Mouse (Mus musculus) telencephalon, adult 2 months (tissue): ENCODE results near the gene Tdrd9.
"Not testable (repeated sequence)": the region's sequence is repeated elsewhere in the genome, so short reads cannot be mapped to it uniquely, and the experiment has no call there.

Experiments
- DNase-seq: peaks from one replicate; pipeline ENCODE4 v3.0.0-alpha.2; 2011; ENCODE audit warnings: low read depth, low spot score

Tdrd9 gene

GRCm38 (mm10) chr12:112025907-112026645 is 54.7 kb downstream of the Tdrd9 start:
- DNase-seq: peak; percentile 40

DNA sequence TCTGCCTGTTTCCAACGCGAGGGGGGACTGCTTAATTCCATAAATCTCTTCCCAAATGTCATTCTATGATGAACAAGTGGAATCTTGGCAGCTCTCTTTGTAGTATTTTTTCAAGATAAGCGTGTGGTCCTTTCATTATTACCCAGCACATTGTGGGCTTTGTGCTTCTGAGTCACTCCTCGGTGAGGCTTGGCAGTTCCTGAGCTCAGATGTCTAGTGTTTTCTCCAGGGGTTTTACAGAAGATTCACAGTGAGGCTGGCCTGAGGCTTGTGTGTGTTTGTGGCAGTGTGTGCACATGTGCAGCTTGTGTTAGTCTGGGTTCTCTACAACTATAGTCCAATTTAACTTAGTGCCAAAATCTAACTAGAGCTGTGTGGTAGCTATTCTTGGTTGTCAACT is 56.0 kb downstream of the Tdrd9 start:
- peak; percentile 33 for DNase-seq

DNA sequence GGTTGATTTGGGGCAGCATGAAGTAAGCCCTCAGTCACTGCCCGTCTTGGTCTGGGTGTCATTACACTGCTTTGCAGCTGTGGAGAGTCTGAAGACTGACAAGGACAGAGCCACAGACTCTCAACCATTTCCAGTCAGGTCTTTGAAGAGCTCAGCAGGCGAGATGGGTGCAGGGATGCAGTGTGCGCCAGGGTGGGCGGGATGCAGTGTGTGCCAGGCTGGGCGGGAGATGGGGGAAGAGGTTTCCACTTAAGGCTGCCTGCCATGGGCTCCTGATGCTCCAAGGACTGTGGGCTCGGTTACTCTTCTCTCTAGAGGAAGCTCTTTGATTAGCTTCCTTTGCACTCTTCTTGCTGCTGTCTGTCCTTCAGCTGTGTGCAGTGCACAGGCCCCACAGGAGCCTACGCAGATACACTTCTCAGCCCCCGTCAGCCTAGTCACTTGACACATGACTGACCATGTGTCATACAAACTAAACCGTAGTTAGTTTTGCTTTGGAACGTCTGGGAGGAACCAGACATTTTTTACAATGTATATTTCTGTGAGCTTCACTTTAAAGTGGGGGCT is 62.1 kb downstream of the Tdrd9 start:
- no peak for DNase-seq

DNA sequence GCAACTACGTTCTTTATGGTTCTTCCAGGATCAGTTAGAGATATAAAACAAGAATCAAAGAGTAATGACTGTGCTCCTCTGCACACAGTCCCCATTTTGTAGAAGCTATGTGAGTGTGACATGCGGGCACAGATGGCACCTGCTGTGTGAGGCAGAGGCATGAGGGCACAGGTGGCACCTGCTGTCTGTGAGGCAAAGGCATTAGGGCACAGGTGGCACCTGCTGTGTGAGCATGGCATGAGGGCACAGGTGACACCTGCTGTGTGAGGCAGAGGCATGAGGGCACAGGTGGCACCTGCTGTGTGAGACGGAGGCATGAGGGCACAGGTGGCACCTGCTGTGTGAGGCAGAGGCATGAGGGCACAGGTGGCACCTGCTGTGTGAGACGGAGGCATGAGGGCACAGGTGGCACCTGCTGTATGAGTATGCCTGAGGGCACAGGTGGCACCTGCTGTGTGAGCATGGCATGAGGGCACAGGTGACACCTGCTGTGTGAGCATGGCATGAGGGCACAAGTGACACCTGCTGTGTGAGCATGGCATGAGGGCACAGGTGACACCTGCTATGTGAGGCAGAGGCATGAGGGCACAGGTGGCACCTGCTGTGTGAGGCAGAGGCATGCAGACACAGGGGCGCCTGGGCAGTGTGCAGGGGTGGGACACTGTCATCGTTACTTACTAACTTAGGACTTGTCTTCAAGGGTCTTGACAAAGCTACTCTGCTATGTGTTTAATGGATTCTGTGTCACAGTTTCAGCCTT is 64.2 kb downstream of the Tdrd9 start:
- not testable (repeated sequence) for DNase-seq

- DNase-seq: no peak
These were observed 67.1 kb downstream of the Tdrd9 start for GRCm38 (mm10) chr12:112038441-112038840.

DNA sequence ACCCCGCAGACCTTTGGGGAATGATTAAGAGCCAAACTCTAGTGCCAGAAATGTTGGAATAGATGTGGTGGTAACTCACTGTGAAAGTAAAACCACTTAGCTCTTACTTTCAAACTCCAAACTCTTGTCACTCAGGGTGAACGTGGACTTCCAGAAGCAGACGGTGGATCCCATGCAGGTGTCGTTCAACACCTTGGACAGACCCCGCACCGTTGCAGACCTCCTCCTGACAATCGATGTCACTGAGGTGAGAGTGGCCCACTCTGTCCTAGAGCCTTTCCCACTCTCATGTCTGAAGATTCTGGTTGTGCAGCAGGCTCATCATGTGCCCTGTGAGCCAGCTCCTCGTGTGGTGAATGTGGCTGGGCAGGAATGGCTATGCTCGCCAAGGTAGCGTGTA is 67.8 kb downstream of the Tdrd9 start:
- DNase-seq: no peak

DNA sequence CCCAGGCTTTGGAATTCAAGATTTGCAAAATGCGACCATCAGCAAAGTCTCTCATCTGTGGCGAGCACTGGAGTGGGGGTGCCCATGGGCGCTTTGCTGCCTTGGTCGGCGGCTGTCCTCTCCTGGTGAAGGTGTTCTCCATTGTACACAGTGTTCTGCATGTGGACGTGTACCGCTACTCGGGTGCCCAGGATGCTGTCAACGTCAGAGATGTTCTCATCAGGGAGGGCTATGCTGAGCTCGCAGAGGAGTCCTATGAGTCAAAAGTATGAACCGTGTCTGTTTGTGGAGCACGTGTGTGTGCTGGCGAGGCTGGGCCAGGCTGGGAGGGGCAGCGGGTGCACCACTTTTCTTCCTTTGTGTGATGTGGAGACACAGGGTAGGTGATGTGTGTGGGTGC is 71.3 kb downstream of the Tdrd9 start:
- DNase-seq: no peak

- no peak for DNase-seq
These were observed 106.3 kb downstream of the Tdrd9 start for GRCm38 (mm10) chr12:112077651-112078050.

DNA sequence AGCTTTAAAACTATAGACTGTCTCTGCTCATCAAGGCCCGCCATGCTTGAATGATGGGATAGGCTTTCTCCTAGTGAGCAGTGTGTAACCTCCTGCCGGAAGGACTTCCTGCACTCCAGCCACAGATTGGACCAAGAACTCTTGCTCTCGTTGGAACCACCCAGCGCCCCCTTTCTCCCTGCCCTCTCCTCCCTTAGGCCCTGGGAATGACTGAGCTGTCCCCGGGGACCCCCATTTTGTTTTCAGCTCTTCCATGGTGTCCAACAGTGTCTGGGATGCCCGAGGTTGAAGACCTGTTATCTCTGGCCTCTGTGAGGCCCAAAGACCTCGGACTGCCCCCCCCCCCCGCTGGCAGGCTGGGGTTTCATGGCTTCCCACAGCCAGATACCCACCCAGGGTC is 108.6 kb downstream of the Tdrd9 start:
- DNase-seq: no peak

- no peak for DNase-seq
These were observed 109.6 kb downstream of the Tdrd9 start for GRCm38 (mm10) chr12:112080911-112081310.

DNA sequence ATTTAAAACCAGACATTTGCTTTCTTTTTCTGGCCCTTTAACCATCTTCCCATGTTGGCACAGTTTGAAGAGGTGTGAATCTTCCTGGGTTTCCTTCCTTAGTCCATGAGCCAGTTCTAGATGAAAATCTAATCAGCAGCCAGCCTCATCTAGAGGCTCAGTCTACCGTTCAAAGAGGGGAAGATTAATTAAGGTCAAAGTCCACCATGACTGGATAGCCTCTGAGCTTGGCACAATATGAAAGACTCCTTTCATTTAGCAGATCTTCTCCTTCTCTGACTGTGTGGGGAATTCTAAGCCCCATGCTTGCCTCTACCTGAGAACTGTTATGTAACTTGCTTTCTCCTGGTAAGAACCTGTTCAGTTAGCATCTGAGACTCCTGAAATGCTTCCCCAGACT is 110.9 kb downstream of the Tdrd9 start:
- DNase-seq: no peak

DNA sequence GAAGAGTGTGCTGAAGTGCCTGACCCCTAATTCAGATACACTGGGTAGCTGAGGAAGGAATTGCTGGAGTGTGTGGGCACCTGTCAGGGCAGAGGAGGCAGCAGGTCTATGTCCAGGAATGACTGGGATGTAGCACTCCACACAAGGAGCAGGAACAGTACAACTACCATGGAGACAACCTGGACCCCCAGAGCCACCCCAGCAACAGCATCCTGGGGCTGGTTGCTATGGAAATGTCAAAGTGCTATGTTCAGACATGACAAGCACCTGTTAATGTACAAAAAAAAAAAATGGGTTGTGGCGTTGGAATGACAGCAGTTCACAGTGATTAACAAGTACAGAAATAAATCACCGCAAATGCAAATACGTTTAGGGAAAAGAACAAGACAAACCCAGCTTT is 114.9 kb downstream of the Tdrd9 start:
- no peak for DNase-seq

DNA sequence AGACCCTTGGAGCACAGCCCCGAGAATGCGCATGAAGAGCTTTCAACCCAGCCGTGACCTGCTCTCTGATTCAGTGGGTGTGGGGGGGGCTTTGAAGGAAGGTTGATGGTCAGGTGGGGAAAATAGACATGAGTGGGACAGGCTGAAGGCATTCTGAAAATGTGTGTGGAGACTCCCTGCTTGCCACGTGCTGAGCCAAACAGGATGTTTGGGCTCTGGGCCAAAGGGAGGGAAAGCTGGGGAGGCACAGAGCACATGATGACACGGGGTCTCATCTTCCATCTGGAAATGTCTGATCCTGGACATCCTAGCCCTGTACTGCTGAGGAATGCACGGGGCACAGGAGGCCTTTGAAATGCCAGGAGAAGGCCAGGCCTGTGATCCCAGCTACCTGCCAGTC is 115.4 kb downstream of the Tdrd9 start:
- DNase-seq: no peak

- no peak for DNase-seq
These were observed 117.4 kb downstream of the Tdrd9 start for GRCm38 (mm10) chr12:112088609-112089324.

DNA sequence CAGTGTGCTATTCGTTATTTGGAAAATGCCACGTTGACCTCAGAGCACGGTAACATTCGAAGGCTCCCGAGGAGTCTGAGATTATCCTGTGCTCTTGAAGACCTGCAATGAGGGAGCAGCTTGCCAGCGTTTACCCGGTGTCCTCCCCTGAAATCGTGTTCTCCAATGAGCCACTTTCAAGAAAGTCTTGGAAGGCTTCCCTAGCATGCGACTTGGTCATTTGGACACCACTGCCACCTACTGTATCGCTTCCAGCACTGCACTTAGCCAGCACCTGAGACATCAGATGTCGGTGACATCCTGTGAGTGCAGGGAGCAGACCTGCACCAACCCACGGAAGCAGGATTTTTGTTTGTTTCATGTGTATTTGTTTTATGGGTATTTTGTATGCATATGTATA is 119.7 kb downstream of the Tdrd9 start:
- DNase-seq: peak; percentile 71

GRCm38 (mm10) chr12:112094261-112094880 is 123.0 kb downstream of the Tdrd9 start:
- DNase-seq: no peak

GRCm38 (mm10) chr12:112096051-112096732 is 124.8 kb downstream of the Tdrd9 start:
- peak; percentile 64 for DNase-seq

- DNase-seq: no peak
These were observed 125.4 kb downstream of the Tdrd9 start for GRCm38 (mm10) chr12:112096733-112097117.

- no peak for DNase-seq
These were observed 128.7 kb downstream of the Tdrd9 start for GRCm38 (mm10) chr12:112100106-112100505.

DNA sequence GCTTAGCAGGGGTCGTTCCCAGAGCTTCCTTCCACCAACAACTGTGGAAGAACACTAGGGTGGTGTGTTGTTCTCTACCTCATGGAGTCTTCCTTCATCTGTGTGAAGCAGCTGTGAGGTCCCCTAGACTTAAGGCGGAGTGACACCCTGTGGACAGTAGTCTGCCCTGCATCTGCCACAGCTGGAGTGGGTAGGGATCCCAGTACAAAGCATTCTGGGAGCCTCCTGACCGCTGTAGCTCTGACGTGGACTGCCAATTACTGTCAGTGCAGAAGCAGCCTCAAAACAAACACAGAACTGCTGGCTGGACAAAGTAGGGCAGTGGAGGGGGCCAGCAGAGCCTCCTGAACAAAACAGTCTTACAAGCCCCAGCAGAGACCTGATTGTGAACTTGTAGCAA is 129.7 kb downstream of the Tdrd9 start:
- no peak for DNase-seq

DNA sequence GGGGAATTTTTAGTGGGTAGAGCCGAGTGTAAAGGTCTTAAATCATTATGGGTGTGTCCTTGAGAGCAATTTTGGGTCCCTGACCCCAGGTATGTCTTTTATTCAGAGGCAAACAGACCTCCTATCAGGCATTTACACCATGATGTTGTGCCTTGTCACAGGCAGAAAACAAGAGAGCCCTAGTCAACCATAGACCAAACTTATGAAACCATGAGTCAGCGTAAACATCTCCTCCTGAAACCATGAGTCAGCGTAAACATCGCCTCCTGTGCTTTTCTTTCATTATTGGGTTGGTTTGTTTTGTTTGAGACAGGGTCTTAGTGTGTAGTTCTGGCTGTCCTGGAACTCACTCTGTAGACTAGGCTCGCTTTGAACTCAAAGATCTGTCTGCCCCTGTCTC is 131.8 kb downstream of the Tdrd9 start:
- no peak for DNase-seq
